Mouse (Mus musculus) limb, embryonic 13.5 days (tissue): Measurements from ENCODE around the gene C87436. TPM values are rescaled to one million over a fixed set of nuclear protein-coding genes. Genes with fewer than 3 reads are reported as not detected.
"Not testable (repeated sequence)": the region's sequence is repeated elsewhere in the genome, so short reads cannot be mapped to it uniquely, and the experiment has no call there.

Source experiments
- ATAC-seq: fragments of 200-750 bp; cut with Nextera tagmentation; 2 replicates; pipeline ENCODE4 v1.8.0; 2017; ENCODE audit warnings: low read depth, moderate number of reproducible peaks, moderate TSS enrichment; ENCODE audit not compliant: low FRiP score
- H3K27ac ChIP-seq: fragments of 300-500 bp; sonication (generic); 2 replicates; pipeline ENCODE4 v1.5.1; 2015; ENCODE audit warnings: inconsistent platforms, mild to moderate bottlenecking, moderate library complexity
- H3K27me3 ChIP-seq: fragments of 300-500 bp; sonication (generic); 2 replicates; pipeline ENCODE4 v1.6.1; 2015; ENCODE audit warnings: mild to moderate bottlenecking, inconsistent platforms
- H3K36me3 ChIP-seq: fragments of 300-500 bp; sonication (generic); 2 replicates; pipeline ENCODE4 v1.6.1; 2015; ENCODE audit warnings: inconsistent platforms, mild to moderate bottlenecking, moderate library complexity
- H3K4me1 ChIP-seq: fragments of 300-500 bp; sonication (generic); 2 replicates; pipeline ENCODE4 v1.6.1; 2015; ENCODE audit warnings: inconsistent platforms
- H3K4me2 ChIP-seq: fragments of 300-500 bp; sonication (generic); replicated peaks from 2 replicates; pipeline ENCODE4 v1.6.1; 2015; ENCODE audit warnings: inconsistent platforms, mild to moderate bottlenecking, moderate library complexity
- H3K4me3 ChIP-seq: fragments of 300-500 bp; sonication (generic); 2 replicates; pipeline ENCODE4 v1.5.1; 2015; ENCODE audit warnings: moderate library complexity, mild to moderate bottlenecking, inconsistent platforms
- H3K9ac ChIP-seq: fragments of 300-500 bp; sonication (generic); 2 replicates; pipeline ENCODE4 v1.6.1; 2015; ENCODE audit warnings: mild to moderate bottlenecking, inconsistent platforms
- H3K9me3 ChIP-seq: fragments of 300-500 bp; sonication (generic); 2 replicates; pipeline ENCODE4 v1.6.1; 2016; ENCODE audit warnings: inconsistent platforms
- WGBS: fragments of 180-500 bp; shearing (Covaris S2); methylation state at CpG from one replicate; pipeline ENCODE4 v1.1.7; 2015; 5-methylcytosine and 5-hydroxymethylcytosine counted together
- polyA plus RNA-seq: library from polyadenylated mRNA; unstranded; fragments of >200 nt; fragmentation: Nextera tagmentation; extraction: Ambion mirVana; gene quantifications from 2 replicates; pipeline ENCODE4 v1.2.1, GENCODE M21; 2015

C87436 gene
- polyA plus RNA-seq, 1 experiment from 2014 or later: 25.2 TPM

- no peak for ATAC-seq
- Histone ChIP-seq H3K9ac (no peak overlapping the region), H3K4me2 (no peak overlapping the region), H3K4me3 (no peak overlapping the region), H3K36me3 (no peaks in the 10 kb centered on the region), H3K4me1 (peaks cover 26% of the 10 kb centered on the region), H3K27ac (no peak overlapping the region; the same call in 1 of the 2 replicates), H3K9me3 (no peaks in the 10 kb centered on the region), H3K27me3 (no peaks in the 10 kb centered on the region)
- 94% methylated on average over 2 of the region's 2 CpGs for WGBS
Observed at GRCm38 (mm10) chr6:86489945-86490344, 51.8 kb downstream of the C87436 start.

- not testable (repeated sequence) for H3K4me2 ChIP-seq, H3K4me3 ChIP-seq, H3K27me3 ChIP-seq, H3K27ac ChIP-seq, H3K9ac ChIP-seq, H3K36me3 ChIP-seq, H3K9me3 ChIP-seq, ATAC-seq
- WGBS: 92% methylated on average over 8 of the region's 8 CpGs
- peaks cover 27% of the 10 kb centered on the region for H3K4me1 ChIP-seq
Observed at GRCm38 (mm10) chr6:86490413-86490812, 52.2 kb downstream of the C87436 start.

DNA sequence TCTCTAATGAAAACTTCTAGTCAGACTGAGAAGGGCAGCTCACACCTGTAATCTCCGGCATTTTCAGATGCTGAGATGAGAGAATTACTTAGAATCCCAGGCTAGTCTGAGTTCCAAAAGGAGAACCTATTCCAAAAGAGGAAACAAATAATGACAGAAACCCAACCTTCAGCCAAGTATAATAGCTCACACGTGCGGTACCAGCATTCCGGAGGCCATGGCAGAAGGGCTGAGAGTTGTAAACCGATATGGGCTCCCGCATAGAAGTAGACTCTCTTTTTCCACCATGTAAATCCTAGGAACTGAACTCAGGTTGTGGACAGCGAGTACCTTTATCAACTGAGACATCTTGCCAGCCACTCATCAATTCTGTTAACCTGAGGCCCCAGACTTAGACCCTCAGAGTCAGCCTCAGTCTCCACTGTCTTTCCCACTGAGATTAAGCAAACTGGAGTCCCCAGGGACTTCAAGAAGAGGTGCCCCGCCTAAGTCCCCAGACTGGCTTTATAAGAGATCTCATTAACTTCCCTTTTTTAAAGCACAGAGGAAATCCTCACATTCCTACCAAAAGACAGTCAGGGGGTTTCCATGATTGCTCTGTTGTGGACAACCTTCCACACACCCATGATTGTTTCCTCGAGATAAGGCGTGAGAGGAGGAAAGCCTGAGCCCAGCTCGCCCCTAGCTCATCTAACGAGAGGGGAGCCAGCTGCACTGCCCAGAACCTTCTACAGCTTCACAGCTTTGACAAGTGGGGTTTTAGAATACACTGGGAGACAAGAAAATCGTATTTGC is 55.5 kb downstream of the C87436 start:
- peaks cover 39% of the 10 kb centered on the region for H3K4me1 ChIP-seq
- H3K9me3 ChIP-seq: no peaks in the 10 kb centered on the region
- H3K4me2 ChIP-seq: no peak overlapping the region
- H3K4me3 ChIP-seq: no peak overlapping the region
- no peak overlapping the region for H3K9ac ChIP-seq
- no peaks in the 10 kb centered on the region for H3K27me3 ChIP-seq
- ATAC-seq: no peak
- 51% methylated on average over 13 of the region's 13 CpGs for WGBS
- peak overlapping the region; percentile 22; the same call in 1 of the 2 replicates for H3K27ac ChIP-seq
- H3K36me3 ChIP-seq: no peaks in the 10 kb centered on the region

DNA sequence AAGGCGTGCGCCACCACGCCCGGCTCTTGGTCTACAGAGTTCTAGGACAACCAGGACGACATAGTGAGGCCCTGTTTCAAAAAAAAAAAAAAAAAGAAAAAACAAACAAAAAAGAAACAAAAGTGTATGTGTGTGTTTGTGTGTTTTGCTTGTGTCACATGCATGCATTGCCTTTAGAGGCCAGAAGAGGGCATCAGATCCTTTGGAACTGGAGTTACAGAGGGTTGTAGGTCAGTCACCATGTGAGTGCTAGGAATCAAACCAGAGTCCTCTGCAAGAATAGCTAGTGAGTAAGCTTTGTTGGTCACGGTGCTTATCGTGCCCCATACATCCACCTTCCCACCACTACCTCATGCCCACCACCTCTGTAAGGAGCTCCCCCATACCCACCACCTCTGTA is 56.6 kb downstream of the C87436 start:
- Histone ChIP-seq H3K27ac (no peak overlapping the region), H3K4me1 (peaks cover 39% of the 10 kb centered on the region), H3K36me3 (no peaks in the 10 kb centered on the region), H3K4me3 (no peak overlapping the region), H3K27me3 (no peaks in the 10 kb centered on the region), H3K4me2 (no peak overlapping the region), H3K9me3 (no peaks in the 10 kb centered on the region), H3K9ac (no peak overlapping the region)
- WGBS: 94% methylated on average over 7 of the region's 7 CpGs
- ATAC-seq: no peak

- H3K27ac ChIP-seq: no peak overlapping the region
- no peaks in the 10 kb centered on the region for H3K27me3 ChIP-seq
- H3K4me1 ChIP-seq: peaks cover 39% of the 10 kb centered on the region
- H3K4me3 ChIP-seq: no peak overlapping the region
- no peaks in the 10 kb centered on the region for H3K9me3 ChIP-seq
- H3K9ac ChIP-seq: no peak overlapping the region
- H3K36me3 ChIP-seq: no peaks in the 10 kb centered on the region
- 48% methylated on average over 3 of the region's 3 CpGs for WGBS
- no peak overlapping the region for H3K4me2 ChIP-seq
- no peak for ATAC-seq
Observed at GRCm38 (mm10) chr6:86495661-86496060, 57.5 kb downstream of the C87436 start.

GRCm38 (mm10) chr6:86496127-86496526 is 58.0 kb downstream of the C87436 start:
- H3K27ac ChIP-seq: peak overlapping the region; percentile 15; the same call in 1 of the 2 replicates
- no peaks in the 10 kb centered on the region for H3K36me3 ChIP-seq
- H3K4me1 ChIP-seq: peaks cover 39% of the 10 kb centered on the region
- H3K9me3 ChIP-seq: no peaks in the 10 kb centered on the region
- no peak for ATAC-seq
- no peaks in the 10 kb centered on the region for H3K27me3 ChIP-seq
- no peak overlapping the region for H3K9ac ChIP-seq
- no peak overlapping the region for H3K4me3 ChIP-seq
- WGBS: 63% methylated on average over 8 of the region's 8 CpGs
- H3K4me2 ChIP-seq: 0 out of 2 replicates have a peak overlapping the region, but pooled peaks have one; percentile 56

DNA sequence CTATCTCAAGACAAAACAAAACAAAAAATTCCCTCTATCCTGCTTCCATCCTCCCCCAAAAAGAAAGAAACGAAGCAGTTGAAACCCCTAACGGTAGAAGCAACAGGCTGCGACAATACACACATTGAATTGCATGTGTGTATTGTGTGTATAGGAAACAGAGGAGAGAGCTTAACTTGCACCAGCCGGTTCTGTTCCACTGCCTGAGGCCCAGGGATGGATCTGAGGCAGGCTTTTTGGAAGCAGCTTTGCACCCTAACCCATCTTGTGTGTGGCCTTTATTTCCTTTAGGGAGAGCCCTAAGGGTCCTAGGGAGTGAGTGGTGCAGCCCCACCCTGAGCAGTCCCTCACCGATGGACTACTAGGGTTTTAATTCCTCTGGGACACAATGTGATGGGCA is 58.4 kb downstream of the C87436 start:
- H3K27me3 ChIP-seq: no peaks in the 10 kb centered on the region
- peak overlapping the region; percentile 44; the same call in 1 of the 2 replicates for H3K27ac ChIP-seq
- H3K4me2 ChIP-seq: peak overlapping the region; percentile 56
- H3K4me1 ChIP-seq: peaks cover 39% of the 10 kb centered on the region
- ATAC-seq: no peak
- no peaks in the 10 kb centered on the region for H3K9me3 ChIP-seq
- H3K4me3 ChIP-seq: peak overlapping the region; percentile 34; the same call in 1 of the 2 replicates
- H3K36me3 ChIP-seq: no peaks in the 10 kb centered on the region
- WGBS: 73% methylated on average over 5 of the region's 5 CpGs
- H3K9ac ChIP-seq: 0 out of 2 replicates have a peak overlapping the region, but pooled peaks have one; percentile 62

- Histone ChIP-seq H3K9me3 (no peaks in the 10 kb centered on the region), H3K9ac (peak overlapping the region; percentile 62), H3K27ac (peak overlapping the region; percentile 67; the same call in 1 of the 2 replicates), H3K36me3 (no peaks in the 10 kb centered on the region), H3K4me1 (peaks cover 39% of the 10 kb centered on the region), H3K4me3 (peak overlapping the region; percentile 34), H3K4me2 (peak overlapping the region; percentile 56), H3K27me3 (no peaks in the 10 kb centered on the region)
- peak; percentile 41; the same call in 1 of the 2 replicates for ATAC-seq
- WGBS: 16% methylated on average over 13 of the region's 13 CpGs
Observed at GRCm38 (mm10) chr6:86497071-86497815, 59.1 kb downstream of the C87436 start.

GRCm38 (mm10) chr6:86497942-86498732 is 60.0 kb downstream of the C87436 start:
- 58% methylated on average over 11 of the region's 11 CpGs for WGBS
- Histone ChIP-seq H3K36me3 (no peaks in the 10 kb centered on the region), H3K27me3 (no peaks in the 10 kb centered on the region), H3K4me2 (peak overlapping the region; percentile 56), H3K4me3 (peak overlapping the region; percentile 34), H3K4me1 (peaks cover 35% of the 10 kb centered on the region), H3K9ac (peak overlapping the region; percentile 62; the same call in 1 of the 2 replicates), H3K9me3 (no peaks in the 10 kb centered on the region), H3K27ac (0 out of 2 replicates have a peak overlapping the region, but pooled peaks have one; percentile 7)
- no peak for ATAC-seq

DNA sequence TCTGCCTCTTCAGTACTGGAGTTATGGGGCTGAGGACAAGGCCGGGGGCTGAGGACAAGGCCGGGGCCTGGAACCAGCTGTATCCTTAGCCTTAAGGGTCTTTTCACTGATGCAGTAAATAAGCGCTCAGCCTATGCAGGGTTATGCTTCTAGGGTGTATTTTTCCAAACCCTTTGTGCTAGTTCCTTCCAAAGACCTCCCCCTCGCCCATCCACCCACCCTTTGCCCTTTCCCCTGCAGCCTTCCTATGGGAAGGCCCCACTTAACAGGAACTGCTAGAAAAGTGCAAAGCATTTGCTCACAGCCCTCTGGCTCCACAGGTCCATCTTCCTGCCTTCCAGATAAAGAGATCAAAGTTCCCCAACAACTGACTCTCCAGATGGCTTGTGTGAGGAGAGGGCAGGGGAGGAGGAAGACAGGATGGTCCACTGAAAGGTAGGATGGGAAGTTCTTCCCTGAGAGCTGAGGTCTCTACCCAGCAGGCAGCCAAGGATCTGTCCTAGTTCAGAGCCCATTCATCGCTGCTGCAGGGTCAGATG is 61.5 kb downstream of the C87436 start:
- Histone ChIP-seq H3K4me3 (no peak overlapping the region), H3K9ac (no peak overlapping the region), H3K4me1 (peaks cover 26% of the 10 kb centered on the region), H3K36me3 (no peaks in the 10 kb centered on the region), H3K9me3 (no peaks in the 10 kb centered on the region), H3K27me3 (no peaks in the 10 kb centered on the region), H3K27ac (no peak overlapping the region), H3K4me2 (no peak overlapping the region)
- ATAC-seq: no peak
- 68% methylated on average over 5 of the region's 5 CpGs for WGBS

- H3K9ac ChIP-seq: no peak overlapping the region
- 85% methylated on average over 4 of the region's 4 CpGs for WGBS
- H3K27me3 ChIP-seq: no peaks in the 10 kb centered on the region
- no peak overlapping the region for H3K4me2 ChIP-seq
- H3K27ac ChIP-seq: no peak overlapping the region
- H3K36me3 ChIP-seq: no peaks in the 10 kb centered on the region
- no peaks in the 10 kb centered on the region for H3K9me3 ChIP-seq
- no peak for ATAC-seq
- no peak overlapping the region for H3K4me3 ChIP-seq
- no peaks in the 10 kb centered on the region for H3K4me1 ChIP-seq
Observed at GRCm38 (mm10) chr6:86503513-86503912, 65.3 kb downstream of the C87436 start.
